ENCODE assay signal across 10 mouse cellular contexts in the genomic region with DNA sequence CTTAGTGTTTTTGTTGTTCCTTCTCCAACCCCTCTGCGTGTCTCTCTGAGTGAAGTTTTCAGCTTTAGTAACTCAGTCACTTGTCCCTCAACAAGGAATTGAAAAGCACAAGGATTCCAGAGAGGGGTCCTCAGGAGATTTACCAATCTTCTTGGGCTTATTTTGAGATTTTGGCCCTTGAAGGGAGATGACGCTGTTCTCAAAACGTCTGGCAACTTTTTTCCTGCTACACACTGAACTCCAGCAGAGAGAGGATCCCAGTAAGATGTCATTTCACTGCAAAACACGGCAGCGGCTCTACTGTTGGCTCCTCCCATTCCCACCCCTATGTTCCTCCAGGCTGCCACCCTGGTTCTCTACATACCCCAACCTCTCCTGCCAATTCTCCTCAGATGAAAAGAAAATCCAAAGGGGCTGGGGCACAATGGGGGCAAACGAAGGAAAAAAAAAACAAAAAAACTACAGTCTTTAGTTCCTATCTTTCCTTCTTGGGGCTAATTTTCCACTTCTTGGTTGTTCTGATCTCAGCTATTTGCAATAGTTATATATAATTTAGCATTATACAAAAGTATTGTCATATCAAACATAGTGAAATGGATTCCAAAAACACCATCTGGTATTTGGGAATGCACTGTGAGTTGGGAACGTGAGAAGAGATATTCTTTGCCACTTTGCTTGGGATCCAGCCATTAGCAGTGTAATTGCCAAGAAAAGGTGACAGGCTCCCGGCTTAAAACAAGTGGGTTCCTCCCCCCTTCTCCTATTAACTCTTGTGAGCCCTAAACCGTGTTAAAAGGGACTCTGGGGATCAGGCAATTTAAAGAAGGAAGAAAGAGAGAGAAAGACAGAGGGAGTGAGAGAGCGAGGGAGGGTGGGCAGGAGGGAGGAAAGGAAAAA.
DNase-seq lines count a peak whose midpoint lies in the region; ATAC-seq lines count a peak whose summit lies in the region.
"Had no signal": no experiment of that assay in that cellular context is flagged by ENCODE, and none has a peak within 500 bp of the region (broad histone marks: within the 10 kb centered on the region; RNA-seq: fewer than 3 reads in every experiment).

No protein-coding gene starts in this region.

- H3K4me2 ChIP-seq in heart, embryonic 12.5 days: no peak overlapping the region
- H3K4me2 ChIP-seq in heart, embryonic 15.5 days: no peak overlapping the region

- H3K27ac ChIP-seq in heart, embryonic 12.5 days (ENCODE audit: poor library complexity, severe bottlenecking): no peak overlapping the region
- peak overlapping the region; percentile 82 for H3K27ac ChIP-seq in heart, embryonic 15.5 days

- H3K36me3 ChIP-seq in heart, embryonic 12.5 days: no peaks in the 10 kb centered on the region
- H3K36me3 ChIP-seq in heart, embryonic 15.5 days: no peaks in the 10 kb centered on the region

- no peaks in the 10 kb centered on the region for H3K27me3 ChIP-seq in heart, embryonic 12.5 days (replicated peaks)
- no peaks in the 10 kb centered on the region for H3K27me3 ChIP-seq in heart, embryonic 15.5 days

- DNase-seq in heart, adult 11 months: peak; percentile 92
- DNase-seq in right cerebral cortex, postnatal 25 days: peak; percentile 15
- DNase-seq in right cerebral cortex, adult 18-20 months: no peak
- no peak for DNase-seq in embryo, embryonic 10.5 days (ENCODE audit: low spot score)
- no peak for DNase-seq in urinary bladder, postnatal 4 days (ENCODE audit: low spot score in 2 of 2)
- no peak for DNase-seq in left cerebral cortex, adult 18-20 months (ENCODE audit: low spot score in 2 of 2)
- DNase-seq: layer of hippocampus, postnatal 36 days; lung, adult 18-20 months had no signal

- H3K4me3 ChIP-seq in heart, embryonic 12.5 days: no peak overlapping the region
- no peak overlapping the region for H3K4me3 ChIP-seq in heart, embryonic 15.5 days

- H3K4me1 ChIP-seq in heart, embryonic 12.5 days (replicated peaks): peaks cover 8% of the 10 kb centered on the region; the same call in 1 of the 2 replicates
- H3K4me1 ChIP-seq in heart, embryonic 15.5 days (replicated peaks): peaks cover 28% of the 10 kb centered on the region

- no peak for ATAC-seq in heart, embryonic 12.5 days (ENCODE audit: insufficient number of reproducible peaks, low FRiP score)
- ATAC-seq in heart, embryonic 15.5 days (replicated peaks; ENCODE audit: insufficient number of reproducible peaks, insufficient read depth, low FRiP score, low read depth): no peak

- 33% methylated on average over 10 of the region's 10 CpGs for WGBS in heart, embryonic 12.5 days
- 31% methylated on average over 10 of the region's 10 CpGs for WGBS in heart, embryonic 15.5 days

- H3K9ac ChIP-seq in heart, embryonic 12.5 days: no peak overlapping the region
- H3K9ac ChIP-seq in heart, embryonic 15.5 days: no peak overlapping the region

- no peaks in the 10 kb centered on the region for H3K9me3 ChIP-seq in heart, embryonic 12.5 days (replicated peaks)
- H3K9me3 ChIP-seq in heart, embryonic 15.5 days (replicated peaks): no peaks in the 10 kb centered on the region

Comparison
In these comparisons a context has a peak if more than half of its experiments do, and no peak if none do; other contexts are left out.
1. DNase-seq: peak in heart, adult 11 months (single experiment) and right cerebral cortex, postnatal 25 days (single experiment); none in right cerebral cortex, adult 18-20 months (single experiment), embryo, embryonic 10.5 days (single experiment), urinary bladder, postnatal 4 days (0 of 2) and left cerebral cortex, adult 18-20 months (0 of 2).